Comparison of ENCODE assay signal across 10 mouse cellular contexts in the genomic region with DNA sequence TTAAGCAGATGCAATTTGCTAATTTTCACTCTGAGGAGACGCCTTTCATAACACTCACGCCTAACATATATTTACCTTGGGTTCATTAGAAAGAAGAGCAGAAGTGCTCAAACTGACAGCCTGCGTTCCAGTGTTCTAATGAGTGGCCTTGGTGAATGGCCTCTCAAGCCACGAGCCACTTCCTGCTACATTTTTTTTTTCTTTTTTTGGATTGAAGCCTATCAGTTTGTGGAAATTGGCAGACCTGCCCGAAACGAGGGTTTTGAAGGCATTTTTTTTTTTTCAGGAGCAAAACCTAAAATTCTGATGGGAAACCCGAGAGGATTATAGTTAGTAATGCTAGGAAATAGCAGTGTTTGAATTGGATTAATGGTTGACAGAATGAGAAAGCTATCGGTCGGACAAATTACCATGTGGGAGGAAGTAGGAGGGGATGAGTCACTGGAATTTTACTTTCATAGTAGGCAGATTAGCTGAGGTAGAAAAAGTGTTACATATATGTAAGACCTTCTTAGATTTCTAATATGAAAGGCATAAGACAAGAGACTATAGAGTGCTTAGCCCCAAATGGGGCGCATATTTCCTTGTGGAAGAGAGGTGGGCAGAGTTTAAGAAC.
DNase-seq lines count a peak whose midpoint lies in the region; ATAC-seq lines count a peak whose summit lies in the region.
"Had no signal": no experiment of that assay in that cellular context is flagged by ENCODE, and none has a peak within 500 bp of the region (broad histone marks: within the 10 kb centered on the region; RNA-seq: fewer than 3 reads in every experiment).

No protein-coding gene starts in this region.

- no peak overlapping the region for H3K4me3 ChIP-seq in kidney, embryonic 15.5 days (replicated peaks)
- H3K4me3 ChIP-seq in lung, embryonic 16.5 days (ENCODE audit: low read length), result peak overlapping the region; percentile 8
- H3K4me3 ChIP-seq in stomach, embryonic 16.5 days (replicated peaks; ENCODE audit: low read length), result 0 out of 2 replicates have a peak overlapping the region, but pooled peaks have one; percentile 9
- no peak overlapping the region for H3K4me3 ChIP-seq in hindbrain, embryonic 13.5 days
- H3K4me3 ChIP-seq: midbrain, embryonic 10.5 days had no signal

- ATAC-seq in kidney, embryonic 15.5 days (replicated peaks; ENCODE audit: low FRiP score), result no peak
- peak; percentile 74 for ATAC-seq in common myeloid progenitor, adult 5-6 weeks (replicated peaks; ENCODE audit: low read depth, poor library complexity, severe bottlenecking)
- peak; percentile 71 for ATAC-seq in lung, embryonic 16.5 days (ENCODE audit: low read depth)
- no peak for ATAC-seq in stomach, embryonic 16.5 days (ENCODE audit: insufficient read depth, low FRiP score)
- no peak for ATAC-seq in hindbrain, embryonic 13.5 days (ENCODE audit: low FRiP score)

- no peaks in the 10 kb centered on the region for H3K27me3 ChIP-seq in kidney, embryonic 15.5 days
- H3K27me3 ChIP-seq in lung, embryonic 16.5 days (ENCODE audit: control insufficient read depth, insufficient read depth, low read depth, low read length), result no peaks in the 10 kb centered on the region
- H3K27me3 ChIP-seq in stomach, embryonic 16.5 days (ENCODE audit: control insufficient read depth, insufficient read depth, low read length), result no peaks in the 10 kb centered on the region
- 0 out of 2 replicates have a peak, but pooled peaks cover 2% of the 10 kb centered on the region for H3K27me3 ChIP-seq in hindbrain, embryonic 13.5 days

- H3K36me3 ChIP-seq in kidney, embryonic 15.5 days, result no peaks in the 10 kb centered on the region
- no peaks in the 10 kb centered on the region for H3K36me3 ChIP-seq in lung, embryonic 16.5 days (ENCODE audit: control insufficient read depth, insufficient read depth, low read length)
- no peaks in the 10 kb centered on the region for H3K36me3 ChIP-seq in stomach, embryonic 16.5 days (ENCODE audit: control insufficient read depth, insufficient read depth, low read length)
- H3K36me3 ChIP-seq in hindbrain, embryonic 13.5 days, result no peaks in the 10 kb centered on the region
- H3K36me3 ChIP-seq: midbrain, embryonic 10.5 days had no signal

- no peak overlapping the region for H3K9ac ChIP-seq in kidney, embryonic 15.5 days
- no peak overlapping the region for H3K9ac ChIP-seq in lung, embryonic 16.5 days (ENCODE audit: low read length)
- no peak overlapping the region for H3K9ac ChIP-seq in stomach, embryonic 16.5 days (ENCODE audit: low read length)
- no peak overlapping the region for H3K9ac ChIP-seq in hindbrain, embryonic 13.5 days

- 57% methylated on average over 10 of the region's 10 CpGs for WGBS in kidney, embryonic 15.5 days
- WGBS in lung, embryonic 16.5 days, result 27% methylated on average over 10 of the region's 10 CpGs
- WGBS in stomach, embryonic 16.5 days, result 35% methylated on average over 10 of the region's 10 CpGs
- WGBS in hindbrain, embryonic 13.5 days, result 82% methylated on average over 10 of the region's 10 CpGs

- H3K4me2 ChIP-seq in kidney, embryonic 15.5 days, result peak overlapping the region; percentile 30
- H3K4me2 ChIP-seq in lung, embryonic 16.5 days (ENCODE audit: low read depth, low read length), result peak overlapping the region; percentile 25
- peak overlapping the region; percentile 16 for H3K4me2 ChIP-seq in stomach, embryonic 16.5 days (ENCODE audit: low read depth, low read length)
- no peak overlapping the region for H3K4me2 ChIP-seq in hindbrain, embryonic 13.5 days

- H3K9me3 ChIP-seq in kidney, embryonic 15.5 days (replicated peaks), result no peaks in the 10 kb centered on the region
- no peaks in the 10 kb centered on the region for H3K9me3 ChIP-seq in lung, embryonic 16.5 days (ENCODE audit: control insufficient read depth, low read length)
- no peaks in the 10 kb centered on the region for H3K9me3 ChIP-seq in stomach, embryonic 16.5 days (replicated peaks; ENCODE audit: control insufficient read depth, low read length)
- H3K9me3 ChIP-seq in hindbrain, embryonic 13.5 days, result no peaks in the 10 kb centered on the region
- H3K9me3 ChIP-seq: midbrain, embryonic 10.5 days had no signal

- no peak overlapping the region for H3K27ac ChIP-seq in kidney, embryonic 15.5 days
- H3K27ac ChIP-seq in lung, embryonic 16.5 days (ENCODE audit: low read length), result peak overlapping the region; percentile 54
- H3K27ac ChIP-seq in stomach, embryonic 16.5 days (ENCODE audit: low read length), result peak overlapping the region; percentile 2; the same call in 1 of the 2 replicates
- no peak overlapping the region for H3K27ac ChIP-seq in hindbrain, embryonic 13.5 days
- H3K27ac ChIP-seq: midbrain, embryonic 10.5 days had no signal

- no peak for DNase-seq in kidney, adult 11 months
- DNase-seq in retina, embryonic 14.5 days (ENCODE audit: low spot score), result no peak
- DNase-seq: kidney, postnatal 14 days; thymus, postnatal 4 days had no signal

- peaks cover 7% of the 10 kb centered on the region; the same call in 1 of the 2 replicates for H3K4me1 ChIP-seq in kidney, embryonic 15.5 days
- H3K4me1 ChIP-seq in lung, embryonic 16.5 days (replicated peaks; ENCODE audit: control insufficient read depth, insufficient read depth, low read length), result no peaks in the 10 kb centered on the region; the same call in 1 of the 2 replicates
- 0 out of 2 replicates have a peak, but pooled peaks cover 4% of the 10 kb centered on the region for H3K4me1 ChIP-seq in stomach, embryonic 16.5 days (ENCODE audit: control insufficient read depth, insufficient read depth, low read length)
- H3K4me1 ChIP-seq in hindbrain, embryonic 13.5 days (replicated peaks), result peaks cover 6% of the 10 kb centered on the region; the same call in 1 of the 2 replicates

Comparison
In these comparisons a context has a peak if more than half of its experiments do, and no peak if none do; other contexts are left out.
1. ATAC-seq: peak in common myeloid progenitor, adult 5-6 weeks (single experiment) and lung, embryonic 16.5 days (single experiment); none in kidney, embryonic 15.5 days (single experiment), stomach, embryonic 16.5 days (single experiment) and hindbrain, embryonic 13.5 days (single experiment).
2. H3K27ac ChIP-seq: peak in lung, embryonic 16.5 days (single experiment) and stomach, embryonic 16.5 days (single experiment); none in kidney, embryonic 15.5 days (single experiment) and hindbrain, embryonic 13.5 days (single experiment).
3. H3K4me3 ChIP-seq: peak in lung, embryonic 16.5 days (single experiment) and stomach, embryonic 16.5 days (single experiment); none in kidney, embryonic 15.5 days (single experiment) and hindbrain, embryonic 13.5 days (single experiment).